Mouse (Mus musculus): ENCODE data around the gene Erv3. TPM values are rescaled to one million over a fixed set of nuclear protein-coding genes. Genes with fewer than 3 reads are reported as not detected.

Gene Erv3
- polyA plus RNA-seq (2015; fragmentation: Illumina TruSeq; extraction: RNeasy Lipid Tissue Mini Kit (QIAGEN cat#74804); ENCODE audit: insufficient read depth, low replicate concordance), result 0.30 TPM

GRCm38 (mm10) chr2:131859721-131860120, at the start of gene Erv3:
Gene Erv3 (minus strand): TSS chr2:131859747.

Other genes starting within 250 kb of the Erv3 start
- gene Prnp, start 50.2 kb upstream of the Erv3 start, polyA plus RNA-seq (2015; fragmentation: Illumina TruSeq; extraction: RNeasy Lipid Tissue Mini Kit (QIAGEN cat#74804); ENCODE audit: insufficient read depth, low replicate concordance), result 47.9 TPM
- gene Prn, start 50.2 kb upstream of the Erv3 start, polyA plus RNA-seq (2015; fragmentation: Illumina TruSeq; extraction: RNeasy Lipid Tissue Mini Kit (QIAGEN cat#74804); ENCODE audit: insufficient read depth, low replicate concordance), result not detected
- 3.3 TPM for gene Prnd, start 91.1 kb upstream of the Erv3 start, polyA plus RNA-seq (2015; fragmentation: Illumina TruSeq; extraction: RNeasy Lipid Tissue Mini Kit (QIAGEN cat#74804); ENCODE audit: insufficient read depth, low replicate concordance)
- gene Rassf2, start 170.5 kb upstream of the Erv3 start, polyA plus RNA-seq (2015; fragmentation: Illumina TruSeq; extraction: RNeasy Lipid Tissue Mini Kit (QIAGEN cat#74804); ENCODE audit: insufficient read depth, low replicate concordance), result 102 TPM

All from spleen, adult 10 weeks (tissue).